In genomic region chr2:91537588-91538205, GRCm38 (mm10) we compare ENCODE assay signal across 8 mouse cellular contexts. TPM values are rescaled to one million over a fixed set of nuclear protein-coding genes. Genes with fewer than 3 reads are reported as not detected.
DNase-seq lines count a peak whose midpoint lies in the region; ATAC-seq and TF ChIP-seq lines count a peak whose summit lies in the region.

No protein-coding gene starts in this region.

- no peak overlapping the region for H3K27ac ChIP-seq in embryonic facial prominence, embryonic 11.5 days (replicated peaks; ENCODE audit: low read depth, low read length)
- no peak overlapping the region for H3K27ac ChIP-seq in intestine, postnatal 0 days (ENCODE audit: low read depth, low read length)
- H3K27ac ChIP-seq in midbrain, embryonic 10.5 days (replicated peaks): no peak overlapping the region

- intact Hi-C loops in left cerebral cortex, postnatal 36 days (cut with DNase I): no loop called here

- peak; percentile 86 for DNase-seq in adrenal gland, postnatal 25 days
- peak; percentile 81 for DNase-seq in embryonic facial prominence, embryonic 11.5 days (ENCODE audit: low spot score)
- peak; percentile 65 to 69 for DNase-seq in left cerebral cortex, postnatal 36 days (ENCODE audit: low spot score in 2 of 2)
- DNase-seq in midbrain, embryonic 10.5 days (ENCODE audit: low spot score): peak; percentile 75
- peak; percentile 62 to 79 for DNase-seq in right cerebral cortex, postnatal 36 days (ENCODE audit: low spot score in 2 of 2)
- DNase-seq in urinary bladder, postnatal 4 days (ENCODE audit: low spot score in 2 of 2): peak; percentile 76 to 81

- H3K9ac ChIP-seq in embryonic facial prominence, embryonic 11.5 days (replicated peaks; ENCODE audit: low read length): no peak overlapping the region
- H3K9ac ChIP-seq in intestine, postnatal 0 days (ENCODE audit: low read depth, low read length): peak overlapping the region; percentile 27

- peak; percentile 86 for ATAC-seq in embryonic facial prominence, embryonic 11.5 days (replicated peaks; ENCODE audit: insufficient number of reproducible peaks, low FRiP score, low TSS enrichment, low read depth)
- peak; percentile 100 for ATAC-seq in granulocyte monocyte progenitor cell, adult 5-6 weeks (replicated peaks; ENCODE audit: poor library complexity, severe bottlenecking)
- ATAC-seq in intestine, postnatal 0 days: peak; percentile 96

- no peaks in the 10 kb centered on the region for H3K27me3 ChIP-seq in embryonic facial prominence, embryonic 11.5 days (ENCODE audit: control insufficient read depth, insufficient read depth, low read length)
- H3K27me3 ChIP-seq in intestine, postnatal 0 days (replicated peaks; ENCODE audit: control insufficient read depth, insufficient read depth, low read length): no peaks in the 10 kb centered on the region
- no peaks in the 10 kb centered on the region for H3K27me3 ChIP-seq in midbrain, embryonic 10.5 days (ENCODE audit: low read depth, poor library complexity, severe bottlenecking)

- 0 out of 2 replicates have a peak overlapping the region, but pooled peaks have one; percentile 8 for H3K4me3 ChIP-seq in embryonic facial prominence, embryonic 11.5 days (ENCODE audit: low read depth, low read length)
- H3K4me3 ChIP-seq in intestine, postnatal 0 days (ENCODE audit: low read depth, low read length): peak overlapping the region; percentile 45
- peak overlapping the region; percentile 43 for H3K4me3 ChIP-seq in midbrain, embryonic 10.5 days

- WGBS in embryonic facial prominence, embryonic 11.5 days: 4% methylated on average over 17 of the region's 17 CpGs
- under 1% methylated on average over 17 of the region's 17 CpGs for WGBS in intestine, postnatal 0 days
- WGBS in midbrain, embryonic 10.5 days: 6% methylated on average over 17 of the region's 17 CpGs

- H3K4me1 ChIP-seq in embryonic facial prominence, embryonic 11.5 days (ENCODE audit: control insufficient read depth, insufficient read depth, low read length): no peaks in the 10 kb centered on the region
- H3K4me1 ChIP-seq in intestine, postnatal 0 days (replicated peaks; ENCODE audit: control insufficient read depth, insufficient read depth, low read length): no peaks in the 10 kb centered on the region
- H3K4me1 ChIP-seq in midbrain, embryonic 10.5 days: peaks cover 18% of the 10 kb centered on the region

- peak; percentile 51 for TF ChIP-seq CTCF in intestine, postnatal 0 days (IDR thresholded peaks at IDR 0.05; ENCODE audit: low read depth)

- H3K4me2 ChIP-seq in embryonic facial prominence, embryonic 11.5 days (ENCODE audit: low read depth, low read length): peak overlapping the region; percentile 39; the same call in 1 of the 2 replicates
- H3K4me2 ChIP-seq in intestine, postnatal 0 days (replicated peaks; ENCODE audit: low read depth): peak overlapping the region; percentile 61

- H3K36me3 ChIP-seq in embryonic facial prominence, embryonic 11.5 days (replicated peaks; ENCODE audit: control insufficient read depth, insufficient read depth, low read depth, low read length): no peaks in the 10 kb centered on the region
- H3K36me3 ChIP-seq in intestine, postnatal 0 days (ENCODE audit: control insufficient read depth, insufficient read depth): no peaks in the 10 kb centered on the region
- peaks cover 20% of the 10 kb centered on the region for H3K36me3 ChIP-seq in midbrain, embryonic 10.5 days

- no peaks in the 10 kb centered on the region for H3K9me3 ChIP-seq in embryonic facial prominence, embryonic 11.5 days (replicated peaks; ENCODE audit: control insufficient read depth, low read length)
- H3K9me3 ChIP-seq in intestine, postnatal 0 days (ENCODE audit: control insufficient read depth): no peaks in the 10 kb centered on the region
- H3K9me3 ChIP-seq in midbrain, embryonic 10.5 days (replicated peaks): no peaks in the 10 kb centered on the region

RNA-seq across cellular contexts. Expression of gene Ckap5, which starts 11.1 kb away (rescaled TPM):
- total RNA-seq in adrenal gland, postnatal 25 days (2021): 45.1 and 49.3 TPM in 2 replicates
- 109 and 123 TPM in 2 replicates for polyA plus RNA-seq in embryonic facial prominence, embryonic 11.5 days (2014; fragmentation: Nextera tagmentation; extraction: Ambion mirVana)
- total RNA-seq in granulocyte monocyte progenitor cell, adult 5-6 weeks (2014; fragmentation: Nextera tagmentation): 44.9 and 84.2 TPM in 2 replicates
- total RNA-seq in granulocyte monocyte progenitor cell, adult 5-6 weeks (2017): 80.5 and 87.9 TPM in 2 replicates
- 17.0 and 19.3 TPM in 2 replicates for polyA plus RNA-seq in intestine, postnatal 0 days (2015; fragmentation: Nextera tagmentation; extraction: Ambion mirVana)
- total RNA-seq in left cerebral cortex, postnatal 36 days (2021): 100 to 1,000 TPM; 125 to 130 TPM
- polyA plus RNA-seq in midbrain, embryonic 10.5 days (2016; fragmentation: Nextera tagmentation; extraction: Ambion mirVana): 148 and 165 TPM in 2 replicates
